Mouse (Mus musculus) kidney, postnatal 25 days (tissue): ENCODE data around the gene Olfr1416.
"Not testable (repeated sequence)": the region's sequence is repeated elsewhere in the genome, so short reads cannot be mapped to it uniquely, and the experiment has no call there.

Experiments used
- DNase-seq, 2 experiments: peaks; one replicate each; pipeline ENCODE4 v3.0.0; 2021; ENCODE audit warnings: mixed read lengths in 2 of 2

Olfr1416 gene

GRCm38 (mm10) chr1:92485013-92485412 lies at the start of gene Olfr1416:
Gene Olfr1416 (minus strand): TSS chr1:92485113.
- DNase-seq = no peak

- no peak for DNase-seq
These were observed 38.9 kb upstream of the Olfr1416 start for GRCm38 (mm10) chr1:92523764-92524163.

DNA sequence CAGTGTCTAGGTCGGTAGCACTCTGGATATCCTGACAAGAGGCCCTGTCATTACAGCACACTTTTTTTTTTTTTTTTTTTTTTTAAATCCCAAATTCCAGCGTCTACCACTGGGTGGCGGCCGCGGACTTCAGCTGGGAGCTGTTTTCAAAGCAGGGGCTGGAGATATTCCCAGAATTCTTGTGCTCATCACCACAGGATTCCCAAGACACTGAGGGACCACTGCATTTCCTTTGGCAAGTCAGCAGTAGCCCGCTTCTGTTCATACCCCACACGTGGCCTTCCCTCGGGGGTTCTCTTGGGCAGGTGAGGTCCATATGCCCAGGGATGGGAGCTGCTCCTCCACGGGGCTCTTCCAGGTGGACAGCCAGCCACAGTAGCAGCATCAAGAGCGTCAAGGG lies 36.5 kb upstream of the Olfr1416 start:
- peak in 1 of 2 experiments; percentile 33 for DNase-seq

DNA sequence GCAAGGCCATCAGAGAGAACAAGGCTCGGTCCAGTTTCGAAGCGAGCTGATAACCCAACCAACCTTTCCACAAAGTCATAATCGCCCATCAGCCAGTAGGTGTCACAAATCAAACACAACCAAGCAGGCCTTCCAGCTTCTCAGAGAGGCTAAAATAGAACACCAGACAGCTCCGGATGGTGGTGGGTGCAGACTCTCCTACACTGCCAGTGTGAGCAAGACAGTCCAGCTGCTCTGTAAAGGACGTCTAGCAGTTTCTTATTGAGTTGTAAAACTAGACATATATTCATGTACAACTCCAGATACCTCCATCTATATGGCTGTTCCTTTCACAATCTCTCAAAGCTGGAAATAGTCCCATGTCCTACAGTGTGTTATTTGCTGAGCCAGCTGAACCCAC lies 34.1 kb upstream of the Olfr1416 start:
- no peak for DNase-seq

GRCm38 (mm10) chr1:92518561-92518960 lies 33.6 kb upstream of the Olfr1416 start, which contains the start of gene Olfr1414:
Gene Olfr1414 (minus strand): TSS chr1:92518661.
- DNase-seq = no peak

- DNase-seq = no peak
These were observed 30.5 kb upstream of the Olfr1416 start for GRCm38 (mm10) chr1:92515390-92515789.

DNA sequence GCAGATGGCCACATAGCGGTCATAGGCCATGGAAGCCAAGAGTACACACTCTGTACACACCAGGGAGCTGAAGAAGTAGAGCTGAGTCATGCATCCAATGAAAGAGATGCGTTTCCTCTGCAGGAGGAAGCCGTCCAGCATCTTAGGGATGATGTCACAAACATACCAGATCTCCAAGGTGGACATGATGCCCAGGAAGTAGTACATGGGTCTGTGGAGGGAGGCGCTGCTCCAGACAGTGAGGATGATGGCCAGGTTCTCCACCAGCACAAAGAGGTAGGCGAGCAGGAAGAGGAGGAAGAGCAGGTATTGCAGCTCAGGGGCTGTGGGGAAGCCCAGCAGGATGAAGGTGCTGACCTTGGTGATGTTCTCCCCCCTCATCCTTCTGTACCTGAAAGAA lies 26.7 kb upstream of the Olfr1416 start:
- not testable (repeated sequence) for DNase-seq

DNA sequence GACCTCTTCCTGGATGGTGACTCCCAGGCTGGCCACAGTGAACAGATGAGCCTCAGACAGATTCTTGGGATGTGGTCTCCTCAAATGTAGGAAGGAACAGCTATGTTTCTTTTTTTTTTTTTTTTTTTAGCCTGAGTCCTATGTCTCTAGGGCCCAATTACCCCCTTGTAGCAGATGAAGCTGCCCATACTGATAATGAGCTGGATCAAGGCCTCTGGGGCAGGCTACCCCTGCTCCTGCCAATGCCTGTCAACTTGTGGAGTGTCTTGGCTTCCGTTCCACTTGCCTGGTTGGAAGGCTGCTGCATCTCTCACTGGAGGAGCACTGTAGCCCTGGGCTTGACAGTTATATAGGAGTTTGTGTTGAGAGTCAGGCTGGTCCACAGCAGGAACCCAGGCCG lies 11.1 kb upstream of the Olfr1416 start, which contains the start of gene Olfr1415:
Gene Olfr1415, minus strand, starts transcription at position 101 of the 400 bp plus-strand sequence.
- no peak for DNase-seq

GRCm38 (mm10) chr1:92474066-92474578 lies 10.8 kb downstream of the Olfr1416 start:
- no peak for DNase-seq

DNA sequence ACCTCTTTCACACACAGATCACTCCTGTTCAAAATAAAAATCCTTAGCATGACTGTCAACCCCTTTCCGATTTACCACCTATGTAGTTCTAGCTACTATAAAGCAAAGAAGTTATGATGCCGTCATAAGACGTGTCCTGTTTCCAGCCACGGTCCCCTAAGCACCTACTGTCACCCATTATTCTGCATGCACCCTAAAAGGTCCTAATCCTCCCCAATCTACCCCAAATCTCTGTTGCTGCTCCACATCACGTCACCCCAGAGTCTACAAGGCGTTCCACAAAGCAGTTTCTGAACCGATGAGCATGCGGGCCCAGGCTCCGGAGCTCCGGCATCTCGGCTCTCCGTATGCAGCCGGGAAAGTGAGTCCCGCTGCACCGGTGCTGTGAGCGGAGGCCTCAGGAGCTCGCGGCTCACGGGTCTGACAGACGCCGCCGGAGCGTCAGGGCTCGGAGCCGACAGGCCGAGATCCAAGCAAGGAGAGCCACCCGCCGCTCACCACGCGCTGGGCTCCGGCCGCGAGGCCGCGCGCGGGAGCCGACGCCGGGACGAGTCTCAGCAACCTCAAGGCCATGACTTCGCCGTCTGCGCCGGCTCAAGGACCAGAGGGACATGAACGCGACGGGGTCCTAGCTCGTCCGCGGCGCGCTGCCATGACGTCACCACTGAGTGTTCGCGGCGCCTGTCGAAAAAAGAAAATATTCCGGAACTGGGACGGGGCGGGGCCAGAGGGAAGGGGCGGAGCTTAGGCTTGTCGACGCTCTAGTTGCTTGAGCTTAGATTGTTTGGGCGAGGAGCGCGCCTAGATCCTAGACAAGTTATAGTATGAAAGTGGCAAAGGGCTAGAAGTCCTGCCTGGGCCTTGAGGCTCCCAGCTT lies 11.5 kb downstream of the Olfr1416 start, which contains the start of gene Ndufa10:
Gene Ndufa10, minus strand, starts transcription at position 696 of the 877 bp plus-strand sequence.
- DNase-seq = peak; percentile 94 to 98

- no peak for DNase-seq
These were observed 16.0 kb downstream of the Olfr1416 start for GRCm38 (mm10) chr1:92468891-92469290.

DNA sequence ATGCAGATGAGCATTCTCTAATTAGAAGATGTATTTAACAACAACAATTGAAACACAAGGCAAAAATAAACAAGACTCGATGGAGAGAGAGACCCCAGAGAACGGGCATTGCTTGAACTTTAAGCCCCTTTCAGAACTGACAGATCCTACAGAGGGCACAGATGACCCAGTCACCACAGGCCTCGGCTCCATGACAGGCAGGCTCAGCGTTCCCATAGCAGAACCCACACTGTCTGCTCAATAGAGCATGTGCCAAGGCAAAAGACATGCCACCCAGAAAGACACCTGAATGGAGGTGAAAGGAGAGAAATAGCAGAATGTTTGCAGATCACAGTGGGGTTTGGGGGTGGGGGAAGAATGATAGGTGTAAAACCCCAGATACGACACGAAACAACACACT lies 26.5 kb downstream of the Olfr1416 start:
- no peak for DNase-seq

DNA sequence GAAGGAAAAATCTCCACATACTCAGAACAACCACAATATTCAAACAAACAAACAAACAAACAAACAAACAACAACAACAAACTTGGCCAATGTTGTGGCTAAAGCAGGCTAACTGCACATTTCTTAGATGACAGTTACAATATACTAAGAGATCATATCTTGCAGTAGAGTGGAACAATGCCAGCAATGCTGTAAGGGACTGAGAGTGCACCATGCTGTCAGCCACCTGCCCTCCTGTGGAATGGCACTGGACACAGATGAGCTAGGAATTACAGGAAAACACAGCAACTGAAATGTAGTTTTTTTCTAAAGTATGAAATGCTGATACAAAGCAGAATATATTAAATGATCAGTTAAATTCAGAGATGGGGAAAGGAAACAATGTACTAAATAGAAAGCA lies 27.2 kb downstream of the Olfr1416 start:
- DNase-seq = no peak

DNA sequence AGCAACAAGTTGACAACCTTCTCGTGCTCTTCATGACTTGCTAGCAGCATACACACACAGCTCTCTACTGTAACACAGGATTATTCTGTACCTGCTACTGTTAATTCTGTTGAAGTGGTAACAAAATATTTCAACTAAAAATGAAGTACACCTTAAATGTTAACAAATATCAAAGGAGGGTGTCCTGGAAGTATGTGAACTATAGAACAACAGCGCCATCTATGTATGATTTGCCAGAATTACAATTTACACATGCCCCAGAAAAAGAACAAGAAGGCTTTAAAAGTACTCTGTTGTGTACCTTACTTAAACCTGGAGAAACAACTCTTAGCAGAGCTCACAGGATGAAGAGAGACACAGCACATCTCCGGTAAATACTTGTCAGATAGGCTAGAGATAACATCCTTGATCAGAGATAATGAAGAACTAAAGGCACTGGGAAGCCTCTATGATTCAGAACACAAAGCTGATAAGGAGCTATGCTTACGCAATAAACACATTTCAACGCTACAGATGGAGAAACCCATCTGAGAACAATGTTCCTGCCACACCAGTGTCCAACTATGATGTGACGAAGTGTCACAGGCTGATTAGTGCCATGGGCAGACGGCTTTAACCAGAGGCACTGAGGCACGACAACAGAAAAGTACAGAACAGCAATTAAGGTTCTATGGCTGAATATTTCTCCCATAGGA lies 31.0 kb downstream of the Olfr1416 start:
- DNase-seq = no peak

DNA sequence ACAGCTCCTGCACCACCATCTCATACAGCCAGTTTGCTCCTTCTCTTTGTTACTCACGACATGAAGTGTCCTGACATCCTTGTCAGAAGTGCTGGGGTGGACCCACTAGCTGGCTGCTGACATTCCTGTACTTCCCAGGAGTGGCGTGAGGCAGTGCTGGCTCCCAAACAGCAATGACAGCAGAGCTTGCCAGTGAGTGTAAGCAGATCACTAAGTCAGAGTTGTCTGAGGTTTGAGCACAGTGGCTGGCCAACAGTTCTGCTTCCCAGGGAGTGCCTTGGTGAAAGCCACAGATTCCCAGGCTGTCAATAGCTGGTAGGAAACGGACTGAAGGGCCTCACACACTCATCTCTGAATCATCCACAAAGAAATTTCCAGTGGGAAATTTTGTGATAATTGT lies 36.6 kb downstream of the Olfr1416 start:
- no peak for DNase-seq

DNA sequence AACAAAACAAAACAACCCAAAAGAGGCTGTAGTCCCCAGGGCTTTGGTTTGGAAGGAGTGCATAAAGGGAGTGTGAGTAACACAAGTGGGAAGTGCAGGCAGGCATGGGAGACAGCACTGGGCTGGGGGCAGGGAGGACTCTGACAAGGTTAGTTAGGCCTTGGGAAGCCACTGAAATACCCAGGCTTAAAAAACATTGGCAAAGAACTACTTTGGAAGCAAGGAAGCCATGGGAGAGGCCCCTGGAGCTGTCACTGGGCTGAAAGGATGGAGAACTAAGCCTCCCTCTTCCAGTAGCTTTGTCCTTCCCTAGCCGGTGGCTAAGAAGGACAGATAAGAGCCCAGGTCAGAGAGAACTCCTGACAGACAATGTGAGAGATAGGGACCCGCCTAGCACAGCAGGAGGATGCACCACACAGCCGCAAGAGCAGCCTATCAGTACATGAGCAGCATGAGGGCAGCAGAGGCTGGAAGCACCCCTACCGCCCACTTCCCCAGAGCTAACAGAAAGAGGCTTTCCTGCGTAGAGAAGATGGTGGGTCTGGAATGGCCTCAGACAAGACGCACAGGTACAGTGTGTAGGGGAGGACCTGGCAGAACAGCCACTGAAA lies 43.4 kb downstream of the Olfr1416 start:
- DNase-seq = no peak

DNA sequence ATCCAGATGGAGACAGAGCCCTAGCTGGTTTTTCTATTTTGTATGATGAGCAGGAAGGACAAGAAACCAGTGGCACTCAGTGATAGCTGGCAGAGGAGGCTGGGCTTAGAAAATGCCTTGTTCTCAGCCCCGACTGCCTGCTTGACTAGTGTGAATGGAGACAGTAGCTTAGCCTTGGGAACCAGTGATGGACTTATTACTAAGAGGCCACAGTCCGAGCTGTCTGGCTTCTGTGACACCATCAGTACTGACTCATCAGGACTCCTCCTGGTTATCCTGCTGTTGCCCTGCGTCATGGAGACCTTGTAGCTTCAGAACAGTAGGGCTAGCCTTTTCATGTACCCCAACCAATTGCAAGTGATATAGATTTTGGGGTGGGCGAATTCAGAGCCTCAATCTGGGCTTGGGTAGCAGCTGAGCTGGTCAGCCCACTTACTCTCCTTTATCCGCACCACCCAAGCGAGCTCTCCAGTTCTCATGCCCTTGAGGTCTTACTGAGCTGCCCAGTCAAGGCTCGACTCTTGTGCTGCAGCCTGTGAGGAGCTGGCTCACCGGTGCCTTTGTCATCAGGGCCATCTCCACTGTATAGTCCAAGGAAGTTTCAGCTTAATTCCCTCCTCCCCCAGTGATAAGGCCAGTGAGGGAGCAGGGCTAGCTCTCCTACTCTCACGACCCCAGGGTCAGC lies 44.7 kb downstream of the Olfr1416 start:
- DNase-seq = no peak

GRCm38 (mm10) chr1:92437678-92438271 lies 47.1 kb downstream of the Olfr1416 start:
- peak; percentile 5 to 51 for DNase-seq

GRCm38 (mm10) chr1:92436831-92437321 lies 48.0 kb downstream of the Olfr1416 start:
- DNase-seq = no peak

DNA sequence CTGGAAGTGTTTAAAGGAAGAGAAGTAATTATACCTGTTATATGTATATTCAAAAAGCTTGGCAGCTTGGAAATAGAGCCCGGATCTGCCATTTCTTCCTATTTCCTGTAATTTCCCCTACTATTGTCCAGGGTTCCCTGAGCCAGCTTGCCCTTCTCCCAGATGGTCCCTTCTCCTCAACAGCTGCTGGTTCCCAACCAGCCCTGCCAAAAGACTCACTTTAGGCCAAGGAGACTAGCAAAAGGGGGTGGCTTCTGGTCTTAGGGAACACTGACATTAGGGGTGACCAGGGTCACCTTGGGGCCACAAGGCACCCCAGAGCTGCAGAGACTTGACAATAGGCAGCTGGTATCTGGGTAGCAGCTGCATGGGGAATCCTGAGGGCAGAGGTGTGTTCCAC lies 49.9 kb downstream of the Olfr1416 start:
- DNase-seq = no peak

DNA sequence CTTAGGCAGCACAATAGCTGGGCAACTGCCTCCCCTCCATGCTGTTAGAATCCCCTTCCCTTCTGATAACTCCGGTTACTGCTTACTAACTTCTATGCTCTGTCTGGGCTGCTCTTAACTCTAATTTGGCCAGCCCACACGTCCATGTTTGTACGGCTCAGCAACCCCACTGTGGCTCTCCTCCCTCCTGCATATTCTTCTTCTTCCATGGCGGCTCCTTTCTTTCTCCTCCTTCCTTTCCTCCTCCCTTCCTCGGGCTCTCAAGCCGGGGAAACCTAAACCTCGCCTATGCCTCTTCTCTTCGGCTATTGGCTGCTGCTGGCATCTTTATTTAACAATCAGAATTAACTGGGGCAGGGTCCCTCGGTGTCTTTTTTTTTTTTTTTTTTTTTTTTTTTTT lies 52.1 kb downstream of the Olfr1416 start:
- no peak for DNase-seq

DNA sequence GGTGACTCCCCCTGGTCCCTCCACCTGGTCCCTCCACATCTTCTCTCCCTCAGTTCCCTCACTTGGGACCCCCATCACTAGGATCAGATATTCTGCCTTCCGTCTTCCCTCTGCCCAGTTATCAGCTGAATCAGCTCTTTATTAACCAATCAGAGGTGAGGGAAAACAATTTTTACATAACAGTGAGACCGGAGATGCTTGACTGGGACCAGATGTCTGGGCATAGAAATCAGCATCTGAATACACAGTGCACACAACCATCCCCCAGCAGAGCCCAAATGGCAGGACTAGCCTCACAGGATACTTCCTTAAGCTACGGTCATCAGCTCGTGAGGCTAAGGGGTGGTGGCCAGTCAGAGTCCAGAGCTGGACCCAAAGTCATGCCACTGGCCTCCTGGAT lies 52.8 kb downstream of the Olfr1416 start:
- DNase-seq = no peak
